Mouse (Mus musculus): ENCODE results near the gene Aldh3a2.
A peak's percentile ranks its signal among the peaks of the same experiment; 100 is the strongest.
"Not testable (repeated sequence)": the region's sequence is repeated elsewhere in the genome, so short reads cannot be mapped to it uniquely, and the experiment has no call there.

The Aldh3a2 gene

GRCm38 (mm10) chr11:61208316-61208715 lies 58.9 kb downstream of the Aldh3a2 start:
- DNase-seq, result no peak

GRCm38 (mm10) chr11:61207487-61208246 lies 59.6 kb downstream of the Aldh3a2 start, which contains the start of gene Aldh3a1:
Aldh3a1 (plus strand) TSS chr11:61207537.
- no peak for DNase-seq

GRCm38 (mm10) chr11:61206136-61206535 lies 61.1 kb downstream of the Aldh3a2 start:
- no peak for DNase-seq

- no peak for DNase-seq
These were observed 61.9 kb downstream of the Aldh3a2 start for GRCm38 (mm10) chr11:61205167-61205950.

- no peak for DNase-seq
These were observed 64.5 kb downstream of the Aldh3a2 start for GRCm38 (mm10) chr11:61202810-61203209.

GRCm38 (mm10) chr11:61202186-61202585 lies 65.1 kb downstream of the Aldh3a2 start:
- DNase-seq, result no peak

- DNase-seq, result no peak
These were observed 67.5 kb downstream of the Aldh3a2 start for GRCm38 (mm10) chr11:61199620-61200362.

GRCm38 (mm10) chr11:61197935-61198334 lies 69.3 kb downstream of the Aldh3a2 start:
- DNase-seq, result no peak

GRCm38 (mm10) chr11:61196616-61197353 lies 70.5 kb downstream of the Aldh3a2 start:
- no peak for DNase-seq

- DNase-seq, result peak; percentile 80
These were observed 73.9 kb downstream of the Aldh3a2 start for GRCm38 (mm10) chr11:61193392-61193791.

GRCm38 (mm10) chr11:61192779-61193178 lies 74.5 kb downstream of the Aldh3a2 start:
- no peak for DNase-seq

- DNase-seq, result not testable (repeated sequence)
These were observed 75.1 kb downstream of the Aldh3a2 start for GRCm38 (mm10) chr11:61192123-61192522.

- no peak for DNase-seq
These were observed 76.5 kb downstream of the Aldh3a2 start for GRCm38 (mm10) chr11:61190776-61191175.

- no peak for DNase-seq
These were observed 83.4 kb downstream of the Aldh3a2 start for GRCm38 (mm10) chr11:61183820-61184219.

GRCm38 (mm10) chr11:61181624-61182023 lies 85.6 kb downstream of the Aldh3a2 start:
- no peak for DNase-seq

- no peak for DNase-seq
These were observed 86.9 kb downstream of the Aldh3a2 start for GRCm38 (mm10) chr11:61180361-61180760.

GRCm38 (mm10) chr11:61176321-61176720 lies 90.9 kb downstream of the Aldh3a2 start:
- DNase-seq, result no peak

- DNase-seq, result no peak
These were observed 91.5 kb downstream of the Aldh3a2 start for GRCm38 (mm10) chr11:61175778-61176177.

GRCm38 (mm10) chr11:61174821-61175658 lies 92.2 kb downstream of the Aldh3a2 start, which contains the start of gene Usp22:
Usp22 (minus strand) TSS chr11:61175055.
- peak; percentile 99 for DNase-seq

- DNase-seq, result peak; percentile 64
These were observed 92.9 kb downstream of the Aldh3a2 start for GRCm38 (mm10) chr11:61174291-61174820.

- DNase-seq, result not testable (repeated sequence)
These were observed 93.8 kb downstream of the Aldh3a2 start for GRCm38 (mm10) chr11:61173477-61173876.

Measured in liver (tissue).